Comparison of ENCODE assay signal across 33 mouse cellular contexts in genomic region chr19:15692379-15693023, GRCm38 (mm10).
A peak's percentile ranks its signal among the peaks of the same experiment; 100 is the strongest.
DNase-seq lines count a peak whose midpoint lies in the region; ATAC-seq and TF ChIP-seq lines count a peak whose summit lies in the region.
"Had no signal": no experiment of that assay in that cellular context is flagged by ENCODE, and none has a peak within 500 bp of the region (broad histone marks: within the 10 kb centered on the region; RNA-seq: fewer than 3 reads in every experiment).

No protein-coding gene starts in this region.

- H3K4me2 ChIP-seq in embryonic facial prominence, embryonic 14.5 days (ENCODE audit: low read depth, low read length) = no peak overlapping the region
- no peak overlapping the region for H3K4me2 ChIP-seq in hindbrain, postnatal 0 days (ENCODE audit: low read depth, low read length)
- no peak overlapping the region for H3K4me2 ChIP-seq in hindbrain, embryonic 11.5 days (replicated peaks; ENCODE audit: low read depth, low read length)
- H3K4me2 ChIP-seq in forebrain, embryonic 16.5 days (ENCODE audit: low read length) = no peak overlapping the region
- H3K4me2 ChIP-seq: hindbrain, embryonic 12.5 days; limb, embryonic 15.5 days; liver, embryonic 13.5 days; midbrain, embryonic 13.5 days; neural tube, embryonic 12.5 days; stomach, embryonic 15.5 days had no signal

- peak; percentile 33; the same call in 1 of the 2 replicates for ATAC-seq in embryonic facial prominence, embryonic 14.5 days (ENCODE audit: low read depth)
- ATAC-seq in hindbrain, postnatal 0 days = peak; percentile 43; the same call in 1 of the 2 replicates
- ATAC-seq in hindbrain, embryonic 11.5 days (ENCODE audit: low FRiP score) = no peak
- ATAC-seq in forebrain, embryonic 16.5 days = peak; percentile 94
- ATAC-seq: lung, postnatal 0 days; midbrain, embryonic 13.5 days; Patski had no signal

- H3K4me3 ChIP-seq in embryonic facial prominence, embryonic 14.5 days (ENCODE audit: low read depth, low read length) = no peak overlapping the region
- no peak overlapping the region for H3K4me3 ChIP-seq in embryonic facial prominence, embryonic 10.5 days
- no peak overlapping the region for H3K4me3 ChIP-seq in hindbrain, postnatal 0 days (ENCODE audit: low read length)
- H3K4me3 ChIP-seq in hindbrain, embryonic 11.5 days (ENCODE audit: low read depth, low read length) = no peak overlapping the region
- no peak overlapping the region for H3K4me3 ChIP-seq in forebrain, embryonic 16.5 days (replicated peaks; ENCODE audit: low read length)
- H3K4me3 ChIP-seq in limb, embryonic 10.5 days = no peak overlapping the region
- H3K4me3 ChIP-seq: hindbrain, embryonic 12.5 days; layer of hippocampus, adult 2 months; limb, embryonic 15.5 days; liver, embryonic 13.5 days; megakaryocyte, embryonic 14.5 days; midbrain, embryonic 13.5 days; myocyte; neural tube, embryonic 12.5 days; stomach, embryonic 15.5 days had no signal

- 54% methylated on average over 3 of the region's 3 CpGs for WGBS in embryonic facial prominence, embryonic 14.5 days
- 56% methylated on average over 3 of the region's 3 CpGs for WGBS in embryonic facial prominence, embryonic 10.5 days
- 46% methylated on average over 3 of the region's 3 CpGs for WGBS in hindbrain, postnatal 0 days
- 79% methylated on average over 3 of the region's 3 CpGs for WGBS in hindbrain, embryonic 11.5 days
- 23% methylated on average over 3 of the region's 3 CpGs for whole genome bisulfite sequencing in forebrain, embryonic 16.5 days
- WGBS in limb, embryonic 10.5 days = 57% methylated on average over 3 of the region's 3 CpGs

- no peak for TF ChIP-seq CTCF in hindbrain, postnatal 0 days (IDR thresholded peaks at IDR 0.05; ENCODE audit: low read depth)
- no peak for TF ChIP-seq CTCF in brain, embryonic 14.5 days (IDR thresholded peaks at IDR 0.05; ENCODE audit: borderline replicate concordance, extremely low read depth, insufficient read depth, insufficient read length)

- H3K36me3 ChIP-seq in embryonic facial prominence, embryonic 14.5 days (ENCODE audit: control insufficient read depth, insufficient read depth, low read length) = no peaks in the 10 kb centered on the region
- H3K36me3 ChIP-seq in embryonic facial prominence, embryonic 10.5 days (replicated peaks) = no peaks in the 10 kb centered on the region
- no peaks in the 10 kb centered on the region for H3K36me3 ChIP-seq in hindbrain, postnatal 0 days (ENCODE audit: insufficient read depth, low read length)
- H3K36me3 ChIP-seq in hindbrain, embryonic 11.5 days (ENCODE audit: control insufficient read depth, insufficient read depth, low read length) = no peaks in the 10 kb centered on the region
- no peaks in the 10 kb centered on the region for H3K36me3 ChIP-seq in forebrain, embryonic 16.5 days (ENCODE audit: control insufficient read depth, insufficient read depth)
- H3K36me3 ChIP-seq in limb, embryonic 10.5 days = no peaks in the 10 kb centered on the region
- H3K36me3 ChIP-seq: hindbrain, embryonic 12.5 days; limb, embryonic 15.5 days; liver, embryonic 13.5 days; midbrain, embryonic 13.5 days; neural tube, embryonic 12.5 days; stomach, embryonic 15.5 days had no signal

- no peak overlapping the region for H3K27ac ChIP-seq in embryonic facial prominence, embryonic 14.5 days (replicated peaks; ENCODE audit: low read depth, low read length)
- no peak overlapping the region for H3K27ac ChIP-seq in embryonic facial prominence, embryonic 10.5 days (replicated peaks)
- no peak overlapping the region for H3K27ac ChIP-seq in hindbrain, postnatal 0 days
- no peak overlapping the region for H3K27ac ChIP-seq in hindbrain, embryonic 11.5 days (ENCODE audit: low read depth, low read length)
- peak overlapping the region; percentile 37; the same call in 1 of the 2 replicates for H3K27ac ChIP-seq in forebrain, embryonic 16.5 days (ENCODE audit: low read length)
- H3K27ac ChIP-seq in limb, embryonic 10.5 days = no peak overlapping the region
- H3K27ac ChIP-seq: hindbrain, embryonic 12.5 days; layer of hippocampus, adult 2 months; limb, embryonic 15.5 days; liver, embryonic 13.5 days; midbrain, embryonic 13.5 days; neural tube, embryonic 12.5 days; stomach, embryonic 15.5 days had no signal

- no peaks in the 10 kb centered on the region for H3K27me3 ChIP-seq in embryonic facial prominence, embryonic 14.5 days (replicated peaks; ENCODE audit: control insufficient read depth, insufficient read depth, low read length)
- no peaks in the 10 kb centered on the region for H3K27me3 ChIP-seq in embryonic facial prominence, embryonic 10.5 days (replicated peaks; ENCODE audit: low read depth, poor library complexity, severe bottlenecking)
- H3K27me3 ChIP-seq in hindbrain, postnatal 0 days (ENCODE audit: insufficient read depth, low read length) = no peaks in the 10 kb centered on the region; the same call in 1 of the 2 replicates
- no peaks in the 10 kb centered on the region for H3K27me3 ChIP-seq in hindbrain, embryonic 11.5 days (ENCODE audit: control insufficient read depth, insufficient read depth, low read length)
- H3K27me3 ChIP-seq in forebrain, embryonic 16.5 days (replicated peaks; ENCODE audit: control insufficient read depth, insufficient read depth, low read length) = peaks cover 50% of the 10 kb centered on the region
- no peaks in the 10 kb centered on the region for H3K27me3 ChIP-seq in limb, embryonic 10.5 days (ENCODE audit: low read depth, poor library complexity, severe bottlenecking)
- H3K27me3 ChIP-seq: CH12.LX; hindbrain, embryonic 12.5 days; limb, embryonic 15.5 days; liver, embryonic 13.5 days; megakaryocyte, embryonic 14.5 days; midbrain, embryonic 13.5 days; neural tube, embryonic 12.5 days; stomach, embryonic 15.5 days had no signal

- no peaks in the 10 kb centered on the region for H3K4me1 ChIP-seq in embryonic facial prominence, embryonic 14.5 days (ENCODE audit: control insufficient read depth, insufficient read depth, low read length)
- H3K4me1 ChIP-seq in embryonic facial prominence, embryonic 10.5 days = peaks cover 5% of the 10 kb centered on the region; the same call in 1 of the 2 replicates
- no peaks in the 10 kb centered on the region for H3K4me1 ChIP-seq in hindbrain, postnatal 0 days (ENCODE audit: insufficient read depth, low read length)
- no peaks in the 10 kb centered on the region for H3K4me1 ChIP-seq in hindbrain, embryonic 11.5 days (replicated peaks; ENCODE audit: control insufficient read depth, insufficient read depth, low read length)
- 0 out of 2 replicates have a peak, but pooled peaks cover 2% of the 10 kb centered on the region for H3K4me1 ChIP-seq in forebrain, embryonic 16.5 days (replicated peaks; ENCODE audit: control insufficient read depth, insufficient read depth, low read length)
- H3K4me1 ChIP-seq in limb, embryonic 10.5 days = peaks cover 4% of the 10 kb centered on the region
- H3K4me1 ChIP-seq: hindbrain, embryonic 12.5 days; limb, embryonic 15.5 days; liver, embryonic 13.5 days; megakaryocyte, embryonic 14.5 days; midbrain, embryonic 13.5 days; neural tube, embryonic 12.5 days; stomach, embryonic 15.5 days had no signal

- no peak overlapping the region for H3K9ac ChIP-seq in embryonic facial prominence, embryonic 14.5 days (ENCODE audit: low read depth, low read length)
- no peak overlapping the region for H3K9ac ChIP-seq in hindbrain, postnatal 0 days (replicated peaks; ENCODE audit: low read length)
- no peak overlapping the region for H3K9ac ChIP-seq in hindbrain, embryonic 11.5 days (ENCODE audit: low read depth, low read length)
- H3K9ac ChIP-seq in forebrain, embryonic 16.5 days (replicated peaks; ENCODE audit: low read depth, low read length) = no peak overlapping the region
- H3K9ac ChIP-seq: hindbrain, embryonic 12.5 days; limb, embryonic 15.5 days; liver, embryonic 13.5 days; midbrain, embryonic 13.5 days; neural tube, embryonic 12.5 days; stomach, embryonic 15.5 days had no signal

- DNase-seq in embryonic facial prominence, embryonic 14.5 days (ENCODE audit: low spot score) = peak; percentile 38
- DNase-seq in embryonic facial prominence, embryonic 10.5 days (ENCODE audit: low spot score) = no peak
- peak; percentile 48 for DNase-seq in hindbrain, postnatal 0 days (ENCODE audit: low spot score)
- no peak for DNase-seq in hindbrain, embryonic 11.5 days (ENCODE audit: low spot score)
- DNase-seq in brain, embryonic 14.5 days (ENCODE audit: low read depth) = peak; percentile 95
- no peak for DNase-seq in limb, embryonic 10.5 days (ENCODE audit: low spot score)
- no peak for DNase-seq in adrenal gland, postnatal 14 days
- DNase-seq: adrenal gland, postnatal 10 days; cerebellum, adult 18-20 months; cerebellum, postnatal 10 days; gastrocnemius, postnatal 10 days; heart, postnatal 14 days; kidney, adult 18-20 months; kidney, postnatal 36 days; layer of hippocampus, postnatal 36 days; left cerebral cortex, postnatal 4 days; liver, embryonic 13.5 days; lung, adult 18-20 months; lung, postnatal 4 days; right cerebral cortex, postnatal 14 days; thymus, postnatal 14 days had no signal

- H3K9me3 ChIP-seq in embryonic facial prominence, embryonic 14.5 days (ENCODE audit: control insufficient read depth, low read length) = no peaks in the 10 kb centered on the region
- no peaks in the 10 kb centered on the region for H3K9me3 ChIP-seq in embryonic facial prominence, embryonic 10.5 days
- no peaks in the 10 kb centered on the region for H3K9me3 ChIP-seq in hindbrain, postnatal 0 days (ENCODE audit: low read length)
- H3K9me3 ChIP-seq in hindbrain, embryonic 11.5 days (ENCODE audit: control insufficient read depth, low read length) = no peaks in the 10 kb centered on the region
- no peaks in the 10 kb centered on the region for H3K9me3 ChIP-seq in forebrain, embryonic 16.5 days (ENCODE audit: control insufficient read depth, low read length)
- no peaks in the 10 kb centered on the region for H3K9me3 ChIP-seq in limb, embryonic 10.5 days (replicated peaks)
- H3K9me3 ChIP-seq: hindbrain, embryonic 12.5 days; limb, embryonic 15.5 days; liver, embryonic 13.5 days; megakaryocyte, embryonic 14.5 days; midbrain, embryonic 13.5 days; neural tube, embryonic 12.5 days; stomach, embryonic 15.5 days had no signal

- no peak for TF ChIP-seq POLR2A in brain, embryonic 14.5 days (IDR thresholded peaks at IDR 0.05; ENCODE audit: borderline replicate concordance, extremely low read depth, insufficient read depth, insufficient read length, poor library complexity, severe bottlenecking)

Comparison
In these comparisons a context has a peak if more than half of its experiments do, and no peak if none do; other contexts are left out.
1. DNase-seq: peak in embryonic facial prominence, embryonic 14.5 days (single experiment), hindbrain, postnatal 0 days (single experiment) and brain, embryonic 14.5 days (single experiment); none in embryonic facial prominence, embryonic 10.5 days (single experiment), hindbrain, embryonic 11.5 days (single experiment), limb, embryonic 10.5 days (single experiment) and adrenal gland, postnatal 14 days (single experiment).